Mouse (Mus musculus): ENCODE data around the gene Zwilch. TPM values are rescaled to one million over a fixed set of nuclear protein-coding genes. Genes with fewer than 3 reads are reported as not detected.
"Not testable (repeated sequence)": the region's sequence is repeated elsewhere in the genome, so short reads cannot be mapped to it uniquely, and the experiment has no call there.

The Zwilch gene
- polyA plus RNA-seq, 1 experiment from 2014 or later = 22.0 TPM

DNA sequence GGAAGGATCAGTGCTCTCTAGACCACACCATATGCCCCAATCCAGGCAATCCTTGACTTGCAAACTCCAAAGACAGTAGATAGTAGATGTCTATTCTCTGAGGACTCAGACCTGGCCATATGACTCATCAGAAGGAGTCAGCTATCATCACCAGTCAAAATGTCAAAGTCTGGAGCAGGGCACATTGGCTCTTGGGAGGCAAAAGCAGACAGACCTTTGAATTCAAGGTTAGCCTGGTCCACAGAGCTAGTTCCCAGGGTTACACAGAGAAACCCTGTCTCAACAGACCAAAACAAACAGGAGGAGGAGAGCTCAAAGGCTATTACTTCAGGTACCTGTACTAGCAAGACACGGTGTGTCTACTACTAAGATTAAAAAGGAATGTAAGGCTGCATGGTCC, 21.0 kb upstream of the Zwilch start:
- no peak for ATAC-seq
- Histone ChIP-seq H3K4me3 (ENCODE audit: low read length) (no peak overlapping the region), H3K27ac (ENCODE audit: low read length) (no peak overlapping the region), H3K4me2 (ENCODE audit: low read depth, low read length) (no peak overlapping the region), H3K4me1 (ENCODE audit: control insufficient read depth, insufficient read depth, low read length) (peaks cover 6% of the 10 kb centered on the region; the same call in 1 of the 2 replicates), H3K9ac (ENCODE audit: low read depth, low read length) (no peak overlapping the region), H3K27me3 (replicated peaks; ENCODE audit: control insufficient read depth, insufficient read depth, low read length) (no peaks in the 10 kb centered on the region), H3K9me3 (ENCODE audit: control insufficient read depth, low read length) (no peaks in the 10 kb centered on the region), H3K36me3 (ENCODE audit: control insufficient read depth, insufficient read depth, low read length) (peaks cover 19% of the 10 kb centered on the region)
- 96% methylated on average over 1 of the region's 1 CpGs for WGBS

DNA sequence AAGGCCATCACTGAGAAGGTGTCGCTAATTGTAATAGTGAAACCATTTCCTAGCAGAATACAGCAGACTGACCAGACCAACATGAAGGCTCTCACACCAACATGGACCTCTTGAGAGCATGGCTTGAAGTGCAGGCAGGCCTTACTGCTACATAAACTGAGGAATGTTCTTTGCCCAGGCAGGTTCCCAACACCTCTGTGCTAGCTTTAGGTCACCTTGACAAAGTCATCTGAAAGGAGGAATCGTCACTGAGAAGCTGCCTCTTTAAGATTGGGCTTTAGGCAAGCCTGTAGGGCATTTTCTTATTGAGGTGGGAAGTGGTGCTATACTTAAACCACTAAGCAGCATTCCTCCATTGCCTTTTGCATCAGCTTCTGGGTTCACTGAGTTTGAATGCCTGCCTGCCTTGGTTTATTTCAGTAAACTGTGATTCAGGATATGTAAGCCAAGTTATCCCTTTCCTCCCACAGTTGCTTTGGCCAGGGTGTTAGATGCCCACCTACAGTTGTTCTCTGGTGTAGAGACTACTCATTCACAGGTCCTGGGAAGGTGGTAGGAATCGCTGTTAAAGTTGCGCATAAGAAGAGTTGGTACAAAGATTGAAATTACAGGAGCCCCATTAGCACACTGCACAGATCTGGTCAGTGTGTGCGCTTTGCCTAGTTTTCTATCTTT, 11.4 kb upstream of the Zwilch start:
- Histone ChIP-seq H3K9ac (ENCODE audit: low read depth, low read length) (no peak overlapping the region), H3K27ac (ENCODE audit: low read length) (no peak overlapping the region), H3K9me3 (ENCODE audit: control insufficient read depth, low read length) (no peaks in the 10 kb centered on the region), H3K27me3 (replicated peaks; ENCODE audit: control insufficient read depth, insufficient read depth, low read length) (no peaks in the 10 kb centered on the region), H3K4me3 (ENCODE audit: low read length) (no peak overlapping the region), H3K36me3 (ENCODE audit: control insufficient read depth, insufficient read depth, low read length) (0 out of 2 replicates have a peak, but pooled peaks cover 6% of the 10 kb centered on the region), H3K4me2 (ENCODE audit: low read depth, low read length) (no peak overlapping the region), H3K4me1 (ENCODE audit: control insufficient read depth, insufficient read depth, low read length) (peaks cover 3% of the 10 kb centered on the region; the same call in 1 of the 2 replicates)
- ATAC-seq = no peak
- 90% methylated on average over 5 of the region's 5 CpGs for WGBS

DNA sequence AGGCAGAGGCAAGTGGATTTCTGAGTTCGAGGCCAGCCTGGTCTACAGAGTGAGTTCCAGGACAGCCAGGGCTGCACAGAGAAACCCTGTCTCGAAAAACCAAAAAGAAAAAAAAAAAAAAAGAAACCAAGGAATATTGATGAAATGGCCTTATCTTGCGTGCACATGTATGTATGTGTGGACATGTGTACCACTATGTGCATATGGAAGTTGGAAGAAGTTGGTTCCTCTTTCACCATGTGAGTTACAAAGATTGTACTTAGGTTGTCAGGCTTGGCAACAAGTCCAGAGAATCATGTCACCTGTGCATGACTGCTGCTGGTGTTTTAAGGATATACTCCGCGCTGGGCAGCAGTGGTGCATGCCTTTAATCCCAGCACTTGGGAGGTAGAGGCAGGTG, 10.4 kb upstream of the Zwilch start:
- WGBS = 94% methylated on average over 5 of the region's 5 CpGs
- H3K4me2 ChIP-seq (ENCODE audit: low read depth, low read length); H3K36me3 ChIP-seq (ENCODE audit: control insufficient read depth, insufficient read depth, low read length); H3K9me3 ChIP-seq (ENCODE audit: control insufficient read depth, low read length); H3K4me3 ChIP-seq (ENCODE audit: low read length); H3K4me1 ChIP-seq (ENCODE audit: control insufficient read depth, insufficient read depth, low read length); ATAC-seq; H3K27ac ChIP-seq (ENCODE audit: low read length); H3K9ac ChIP-seq (ENCODE audit: low read depth, low read length); H3K27me3 ChIP-seq (replicated peaks; ENCODE audit: control insufficient read depth, insufficient read depth, low read length): not testable (repeated sequence)

DNA sequence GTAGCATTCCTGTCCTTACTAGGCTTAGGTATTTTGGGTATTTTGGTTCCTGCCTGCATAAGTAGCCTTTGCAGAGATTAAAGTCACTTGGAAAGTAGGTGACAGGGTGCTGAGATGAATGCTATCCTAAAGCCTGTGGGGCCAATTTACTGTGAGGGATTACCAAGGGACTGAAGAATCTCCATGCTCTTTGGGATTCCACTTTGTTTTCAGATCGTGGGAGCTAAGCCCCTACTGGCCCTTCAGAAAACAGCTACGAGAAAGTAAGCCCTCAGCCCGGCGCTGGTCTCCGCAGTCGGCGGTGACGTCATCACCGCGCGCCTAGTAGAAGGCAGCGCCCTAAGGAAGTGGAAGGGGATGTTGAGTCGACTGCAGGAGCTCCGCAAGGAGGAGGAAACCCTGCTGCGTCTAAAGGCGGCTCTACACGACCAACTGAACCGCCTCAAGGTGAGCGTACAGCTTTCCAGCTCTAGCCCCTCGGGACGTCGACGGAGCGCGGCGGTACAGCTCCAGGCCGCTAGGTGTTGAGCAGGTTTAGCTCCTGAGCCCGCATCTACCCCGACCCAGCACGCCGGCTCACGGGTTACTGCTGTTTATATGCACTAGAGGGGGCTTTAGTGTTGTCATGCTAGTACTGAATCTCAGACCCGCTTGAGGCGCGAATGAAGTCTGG, 6.2 kb upstream of the Zwilch start, which contains the start of gene Snapc5:
Gene Snapc5, plus strand, starts transcription at position 301 of the 673 bp plus-strand sequence.
- H3K9me3 ChIP-seq (ENCODE audit: control insufficient read depth, low read length) = no peaks in the 10 kb centered on the region
- no peaks in the 10 kb centered on the region for H3K27me3 ChIP-seq (replicated peaks; ENCODE audit: control insufficient read depth, insufficient read depth, low read length)
- whole genome bisulfite sequencing = 0% methylated on average over 35 of the region's 35 CpGs
- H3K4me2 ChIP-seq (ENCODE audit: low read depth, low read length) = peak within 1 kb of the TSS; percentile 65
- ATAC-seq = peak; percentile 94
- H3K36me3 ChIP-seq (ENCODE audit: control insufficient read depth, insufficient read depth, low read length) = peaks cover 16% of the 10 kb centered on the region
- H3K9ac ChIP-seq (ENCODE audit: low read depth, low read length) = peak within 1 kb of the TSS; percentile 78
- peak within 1 kb of the TSS; percentile 69 for H3K4me3 ChIP-seq (ENCODE audit: low read length)
- H3K27ac ChIP-seq (ENCODE audit: low read length) = peak within 1 kb of the TSS; percentile 84
- peaks cover 18% of the 10 kb centered on the region; the same call in 1 of the 2 replicates for H3K4me1 ChIP-seq (ENCODE audit: control insufficient read depth, insufficient read depth, low read length)

DNA sequence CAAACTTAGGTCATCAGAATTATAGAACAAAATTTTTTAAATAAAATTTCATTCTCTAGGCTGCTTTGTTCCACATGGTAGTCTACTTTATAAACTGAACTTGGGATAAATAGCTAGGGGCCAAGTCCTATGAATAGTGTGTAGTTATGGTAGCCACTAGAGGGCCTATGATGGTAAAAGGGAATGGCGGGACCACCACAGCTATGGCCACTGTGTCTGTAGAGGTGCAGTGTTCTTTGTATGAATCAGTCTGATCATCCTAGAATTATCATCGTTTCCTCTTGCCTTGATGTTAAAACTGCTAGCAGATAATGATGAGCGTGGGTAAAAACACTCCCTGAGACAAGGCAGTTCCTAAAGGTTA, 5.7 kb upstream of the Zwilch start:
- 45% methylated on average over 3 of the region's 3 CpGs for WGBS
- H3K4me2 ChIP-seq (ENCODE audit: low read depth, low read length) = peak overlapping the region; percentile 65
- H3K4me1 ChIP-seq (ENCODE audit: control insufficient read depth, insufficient read depth, low read length) = peaks cover 18% of the 10 kb centered on the region; the same call in 1 of the 2 replicates
- peak overlapping the region; percentile 84 for H3K27ac ChIP-seq (ENCODE audit: low read length)
- no peaks in the 10 kb centered on the region for H3K9me3 ChIP-seq (ENCODE audit: control insufficient read depth, low read length)
- peak overlapping the region; percentile 78; the same call in 1 of the 2 replicates for H3K9ac ChIP-seq (ENCODE audit: low read depth, low read length)
- H3K27me3 ChIP-seq (replicated peaks; ENCODE audit: control insufficient read depth, insufficient read depth, low read length) = no peaks in the 10 kb centered on the region
- ATAC-seq = peak; percentile 57
- peak overlapping the region; percentile 69 for H3K4me3 ChIP-seq (ENCODE audit: low read length)
- peaks cover 16% of the 10 kb centered on the region for H3K36me3 ChIP-seq (ENCODE audit: control insufficient read depth, insufficient read depth, low read length)

DNA sequence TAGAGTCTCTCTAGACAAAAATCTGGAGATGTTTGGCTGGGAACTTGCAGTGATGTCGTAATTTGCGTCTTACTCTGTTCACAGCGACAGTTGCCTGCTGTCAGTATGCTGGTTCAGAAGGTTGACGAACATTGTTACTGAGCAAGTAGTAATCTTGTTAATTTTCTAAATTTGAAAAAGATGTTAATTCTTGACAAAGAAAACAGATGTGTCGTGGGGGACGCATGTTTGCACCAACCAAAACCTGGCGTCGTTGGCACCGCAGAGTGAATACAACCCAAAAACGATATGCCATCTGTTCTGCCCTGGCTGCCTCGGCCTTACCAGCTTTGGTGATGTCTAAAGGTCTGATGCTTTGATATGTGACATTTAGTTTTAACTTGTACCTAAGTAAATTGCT, 2.5 kb upstream of the Zwilch start:
- H3K9me3 ChIP-seq (ENCODE audit: control insufficient read depth, low read length) = no peaks in the 10 kb centered on the region
- no peak for ATAC-seq

DNA sequence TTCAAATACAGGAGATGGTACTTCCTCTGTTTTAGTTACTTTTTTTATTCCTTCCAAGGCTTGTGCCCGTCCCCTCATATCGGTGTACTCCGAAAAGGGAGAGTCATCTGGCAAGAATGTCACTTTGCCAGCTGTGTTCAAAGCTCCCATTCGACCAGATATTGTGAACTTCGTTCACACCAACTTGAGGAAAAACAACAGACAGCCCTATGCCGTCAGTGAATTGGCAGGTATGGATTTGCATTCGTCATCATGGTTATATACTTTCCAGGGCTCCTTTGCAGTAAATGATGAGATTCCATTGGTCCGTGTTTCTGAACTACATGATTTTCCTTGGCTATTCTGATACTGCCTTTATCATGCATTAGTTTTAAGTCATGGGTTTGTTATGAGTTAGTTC, 1.9 kb upstream of the Zwilch start:
- no peak for ATAC-seq
- Histone ChIP-seq H3K9ac (ENCODE audit: low read depth, low read length) (peak overlapping the region; percentile 43), H3K27ac (ENCODE audit: low read length) (no peak overlapping the region), H3K9me3 (ENCODE audit: control insufficient read depth, low read length) (no peaks in the 10 kb centered on the region), H3K4me2 (ENCODE audit: low read depth, low read length) (peak overlapping the region; percentile 76), H3K27me3 (replicated peaks; ENCODE audit: control insufficient read depth, insufficient read depth, low read length) (no peaks in the 10 kb centered on the region), H3K4me1 (ENCODE audit: control insufficient read depth, insufficient read depth, low read length) (peaks cover 23% of the 10 kb centered on the region; the same call in 1 of the 2 replicates), H3K36me3 (ENCODE audit: control insufficient read depth, insufficient read depth, low read length) (peaks cover 16% of the 10 kb centered on the region), H3K4me3 (ENCODE audit: low read length) (peak overlapping the region; percentile 66)
- WGBS = 49% methylated on average over 8 of the region's 8 CpGs

More for the DNA sequence above, 2.5 kb upstream of the Zwilch start:
- no peaks in the 10 kb centered on the region for H3K27me3 ChIP-seq (replicated peaks; ENCODE audit: control insufficient read depth, insufficient read depth, low read length)
- peak overlapping the region; percentile 76; the same call in 1 of the 2 replicates for H3K4me2 ChIP-seq (ENCODE audit: low read depth, low read length)
- H3K4me1 ChIP-seq (ENCODE audit: control insufficient read depth, insufficient read depth, low read length) = peaks cover 26% of the 10 kb centered on the region; the same call in 1 of the 2 replicates
- 89% methylated on average over 11 of the region's 11 CpGs for WGBS
- H3K4me3 ChIP-seq (ENCODE audit: low read length) = no peak overlapping the region
- no peak overlapping the region for H3K9ac ChIP-seq (ENCODE audit: low read depth, low read length)
- peaks cover 16% of the 10 kb centered on the region for H3K36me3 ChIP-seq (ENCODE audit: control insufficient read depth, insufficient read depth, low read length)
- H3K27ac ChIP-seq (ENCODE audit: low read length) = no peak overlapping the region

DNA sequence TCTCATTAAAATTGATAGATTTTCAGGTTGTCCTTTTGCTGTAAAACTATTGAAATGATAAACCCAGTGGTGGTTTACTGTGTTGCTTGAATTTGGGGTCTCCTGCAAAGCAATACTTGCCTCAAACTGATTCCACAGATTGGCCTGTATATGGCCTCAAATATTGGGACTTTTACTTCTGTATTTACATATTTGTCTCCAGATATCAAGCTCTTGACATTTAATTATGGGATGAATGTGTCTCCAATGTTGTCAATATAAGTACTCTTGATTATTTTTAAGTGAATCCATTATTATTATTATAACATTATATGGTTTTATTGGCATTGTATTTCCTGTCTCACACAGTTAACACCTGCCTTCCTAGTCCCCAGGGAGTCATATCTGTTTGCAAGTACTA, 1.4 kb upstream of the Zwilch start:
- Histone ChIP-seq H3K27me3 (replicated peaks; ENCODE audit: control insufficient read depth, insufficient read depth, low read length) (no peaks in the 10 kb centered on the region), H3K4me2 (ENCODE audit: low read depth, low read length) (peak overlapping the region; percentile 76), H3K9me3 (ENCODE audit: control insufficient read depth, low read length) (no peaks in the 10 kb centered on the region), H3K27ac (ENCODE audit: low read length) (no peak overlapping the region), H3K4me3 (ENCODE audit: low read length) (peak overlapping the region; percentile 66), H3K9ac (ENCODE audit: low read depth, low read length) (peak overlapping the region; percentile 78), H3K36me3 (ENCODE audit: control insufficient read depth, insufficient read depth, low read length) (peaks cover 16% of the 10 kb centered on the region), H3K4me1 (ENCODE audit: control insufficient read depth, insufficient read depth, low read length) (peaks cover 22% of the 10 kb centered on the region; the same call in 1 of the 2 replicates)
- no peak for ATAC-seq

DNA sequence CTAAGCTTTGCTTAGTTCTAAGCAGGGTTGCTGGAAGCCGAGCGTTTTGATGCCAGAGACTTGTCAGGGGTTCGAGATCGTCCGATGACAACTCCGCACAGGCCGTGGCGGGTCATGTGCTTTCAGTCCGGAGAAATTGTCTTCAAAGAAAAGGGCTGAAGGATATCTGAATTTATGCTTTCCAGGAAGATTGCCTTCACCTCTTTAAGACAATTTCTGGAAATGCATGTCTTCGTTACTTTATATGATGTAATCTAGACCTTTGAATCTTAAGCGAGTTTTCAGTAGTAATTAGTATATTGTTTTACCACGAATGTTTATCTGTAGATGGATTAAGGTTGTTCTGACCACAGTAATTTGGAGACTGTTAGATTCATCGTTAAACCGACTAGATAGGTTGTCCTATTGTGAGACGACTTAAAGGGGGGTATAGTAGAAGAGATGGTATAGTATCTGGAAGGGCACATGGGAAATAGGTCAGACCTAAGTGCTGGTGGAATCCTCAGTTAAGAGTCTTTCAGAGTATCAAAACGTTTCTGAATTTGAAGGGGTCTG, 839 bp upstream of the Zwilch start:
- no peaks in the 10 kb centered on the region for H3K9me3 ChIP-seq (ENCODE audit: control insufficient read depth, low read length)
- peak overlapping the region; percentile 66 for H3K4me3 ChIP-seq (ENCODE audit: low read length)
- peak overlapping the region; percentile 78 for H3K9ac ChIP-seq (ENCODE audit: low read depth, low read length)
- H3K36me3 ChIP-seq (ENCODE audit: control insufficient read depth, insufficient read depth, low read length) = peaks cover 16% of the 10 kb centered on the region
- no peaks in the 10 kb centered on the region for H3K27me3 ChIP-seq (replicated peaks; ENCODE audit: control insufficient read depth, insufficient read depth, low read length)
- H3K4me1 ChIP-seq (ENCODE audit: control insufficient read depth, insufficient read depth, low read length) = peaks cover 21% of the 10 kb centered on the region; the same call in 1 of the 2 replicates
- H3K27ac ChIP-seq (ENCODE audit: low read length) = peak overlapping the region; percentile 76
- H3K4me2 ChIP-seq (ENCODE audit: low read depth, low read length) = peak overlapping the region; percentile 76
- WGBS = under 1% methylated on average over 16 of the region's 16 CpGs
- no peak; the same call in 1 of the 2 replicates for ATAC-seq

Measured in intestine, embryonic 16.5 days (tissue).